Mouse (Mus musculus): ENCODE results near the gene Mansc1. TPM values are rescaled to one million over a fixed set of nuclear protein-coding genes. Genes with fewer than 3 reads are reported as not detected.

Mansc1 gene
- polyA plus RNA-seq, 2 experiments = 2.3 to 2.6 TPM

GRCm38 (mm10) chr6:134670881-134671411 is 38.7 kb upstream of the Mansc1 start:
- no peak for DNase-seq (ENCODE audit: low spot score)
- no peaks in the 10 kb centered on the region for H3K27me3 ChIP-seq (ENCODE audit: control insufficient read depth, insufficient read depth, low read length)

GRCm38 (mm10) chr6:134669179-134669865 is 37.0 kb upstream of the Mansc1 start:
- no peak for ATAC-seq (ENCODE audit: low FRiP score, low read depth)
- Histone ChIP-seq H3K4me2 (replicated peaks; ENCODE audit: low read depth, low read length, severe bottlenecking) (no peak overlapping the region), H3K4me1 (ENCODE audit: control insufficient read depth, insufficient read depth, low read length) (no peaks in the 10 kb centered on the region), H3K9ac (ENCODE audit: low read depth, low read length, severe bottlenecking) (no peak overlapping the region), H3K9me3 (ENCODE audit: control insufficient read depth, low read length) (no peaks in the 10 kb centered on the region), H3K27ac (replicated peaks; ENCODE audit: low read depth, low read length) (no peak overlapping the region), H3K4me3 (replicated peaks; ENCODE audit: low read length) (no peak overlapping the region), H3K27me3 (ENCODE audit: control insufficient read depth, insufficient read depth, low read length) (no peaks in the 10 kb centered on the region), H3K36me3 (ENCODE audit: control insufficient read depth, insufficient read depth, low read length) (no peaks in the 10 kb centered on the region)
- WGBS = 58% methylated on average over 6 of the region's 6 CpGs
- DNase-seq (ENCODE audit: low spot score) = no peak
- TF ChIP-seq POLR2A (IDR thresholded peaks at IDR 0.05; ENCODE audit: borderline replicate concordance, extremely low read depth, insufficient read depth, insufficient read length) = no peak

More at GRCm38 (mm10) chr6:134670881-134671411, 38.7 kb upstream of the Mansc1 start:
- H3K27ac ChIP-seq (replicated peaks; ENCODE audit: low read depth, low read length) = no peak overlapping the region
- no peaks in the 10 kb centered on the region for H3K9me3 ChIP-seq (ENCODE audit: control insufficient read depth, low read length)
- TF ChIP-seq POLR2A (IDR thresholded peaks at IDR 0.05; ENCODE audit: borderline replicate concordance, extremely low read depth, insufficient read depth, insufficient read length) = no peak
- 75% methylated on average over 4 of the region's 4 CpGs for WGBS
- H3K36me3 ChIP-seq (ENCODE audit: control insufficient read depth, insufficient read depth, low read length) = no peaks in the 10 kb centered on the region
- ATAC-seq (ENCODE audit: low FRiP score, low read depth) = no peak
- no peaks in the 10 kb centered on the region for H3K4me1 ChIP-seq (ENCODE audit: control insufficient read depth, insufficient read depth, low read length)
- no peak overlapping the region for H3K9ac ChIP-seq (ENCODE audit: low read depth, low read length, severe bottlenecking)
- H3K4me2 ChIP-seq (replicated peaks; ENCODE audit: low read depth, low read length, severe bottlenecking) = no peak overlapping the region
- H3K4me3 ChIP-seq (replicated peaks; ENCODE audit: low read length) = no peak overlapping the region

- Histone ChIP-seq H3K27me3 (ENCODE audit: control insufficient read depth, insufficient read depth, low read length) (no peaks in the 10 kb centered on the region), H3K4me2 (replicated peaks; ENCODE audit: low read depth, low read length, severe bottlenecking) (no peak overlapping the region), H3K9me3 (ENCODE audit: control insufficient read depth, low read length) (no peaks in the 10 kb centered on the region), H3K4me3 (replicated peaks; ENCODE audit: low read length) (no peak overlapping the region), H3K27ac (replicated peaks; ENCODE audit: low read depth, low read length) (no peak overlapping the region), H3K9ac (ENCODE audit: low read depth, low read length, severe bottlenecking) (no peak overlapping the region), H3K36me3 (ENCODE audit: control insufficient read depth, insufficient read depth, low read length) (no peaks in the 10 kb centered on the region), H3K4me1 (ENCODE audit: control insufficient read depth, insufficient read depth, low read length) (no peaks in the 10 kb centered on the region)
- ATAC-seq (ENCODE audit: low FRiP score, low read depth) = no peak
- 50% methylated on average over 2 of the region's 2 CpGs for WGBS
- DNase-seq (ENCODE audit: low spot score) = no peak
- no peak for TF ChIP-seq POLR2A (IDR thresholded peaks at IDR 0.05; ENCODE audit: borderline replicate concordance, extremely low read depth, insufficient read depth, insufficient read length)
Observed at GRCm38 (mm10) chr6:134668519-134668918, 36.2 kb upstream of the Mansc1 start.

- Histone ChIP-seq H3K4me3 (replicated peaks; ENCODE audit: low read length) (no peak overlapping the region), H3K27ac (replicated peaks; ENCODE audit: low read depth, low read length) (no peak overlapping the region), H3K9ac (ENCODE audit: low read depth, low read length, severe bottlenecking) (no peak overlapping the region), H3K27me3 (ENCODE audit: control insufficient read depth, insufficient read depth, low read length) (no peaks in the 10 kb centered on the region), H3K36me3 (ENCODE audit: control insufficient read depth, insufficient read depth, low read length) (no peaks in the 10 kb centered on the region), H3K9me3 (ENCODE audit: control insufficient read depth, low read length) (no peaks in the 10 kb centered on the region), H3K4me1 (ENCODE audit: control insufficient read depth, insufficient read depth, low read length) (no peaks in the 10 kb centered on the region), H3K4me2 (replicated peaks; ENCODE audit: low read depth, low read length, severe bottlenecking) (no peak overlapping the region)
- no peak for ATAC-seq (ENCODE audit: low FRiP score, low read depth)
- no peak for TF ChIP-seq POLR2A (IDR thresholded peaks at IDR 0.05; ENCODE audit: borderline replicate concordance, extremely low read depth, insufficient read depth, insufficient read length)
- no peak for DNase-seq (ENCODE audit: low spot score)
- 84% methylated on average over 9 of the region's 9 CpGs for WGBS
Observed at GRCm38 (mm10) chr6:134665817-134666216, 33.5 kb upstream of the Mansc1 start.

GRCm38 (mm10) chr6:134664573-134664972 is 32.3 kb upstream of the Mansc1 start:
- DNase-seq (ENCODE audit: low spot score) = no peak
- H3K9me3 ChIP-seq (ENCODE audit: control insufficient read depth, low read length) = no peaks in the 10 kb centered on the region
- no peak overlapping the region for H3K27ac ChIP-seq (replicated peaks; ENCODE audit: low read depth, low read length)
- no peak overlapping the region for H3K4me3 ChIP-seq (replicated peaks; ENCODE audit: low read length)
- no peak overlapping the region for H3K4me2 ChIP-seq (replicated peaks; ENCODE audit: low read depth, low read length, severe bottlenecking)
- ATAC-seq (ENCODE audit: low FRiP score, low read depth) = no peak
- no peak overlapping the region for H3K9ac ChIP-seq (ENCODE audit: low read depth, low read length, severe bottlenecking)
- WGBS = 72% methylated on average over 5 of the region's 5 CpGs
- no peak for TF ChIP-seq POLR2A (IDR thresholded peaks at IDR 0.05; ENCODE audit: borderline replicate concordance, extremely low read depth, insufficient read depth, insufficient read length)
- H3K27me3 ChIP-seq (ENCODE audit: control insufficient read depth, insufficient read depth, low read length) = no peaks in the 10 kb centered on the region
- H3K36me3 ChIP-seq (ENCODE audit: control insufficient read depth, insufficient read depth, low read length) = no peaks in the 10 kb centered on the region
- no peaks in the 10 kb centered on the region; the same call in 1 of the 2 replicates for H3K4me1 ChIP-seq (ENCODE audit: control insufficient read depth, insufficient read depth, low read length)
